Mouse (Mus musculus) kidney, adult 2 months (tissue): ENCODE results near the gene Gm21294. TPM values are rescaled to one million over a fixed set of nuclear protein-coding genes. Genes with fewer than 3 reads are reported as not detected.
A peak's percentile ranks its signal among the peaks of the same experiment; 100 is the strongest.
"Not testable (repeated sequence)": the region's sequence is repeated elsewhere in the genome, so short reads cannot be mapped to it uniquely, and the experiment has no call there.

Source experiments
- DNase-seq: peaks from one replicate; pipeline ENCODE4 v3.0.0; 2021
- H3K27ac ChIP-seq: fragments of 200-500 bp; 2 replicates; pipeline ENCODE4 v1.5.1; 2012; ENCODE audit warnings: low read depth, low read length, control low read depth, inconsistent platforms; ENCODE audit not compliant: insufficient read depth
- H3K27me3 ChIP-seq: fragments of 200-500 bp; replicated peaks from 2 replicates; pipeline ENCODE4 v1.6.1; 2012; ENCODE audit warnings: mild to moderate bottlenecking, moderate library complexity, low read length, inconsistent platforms; ENCODE audit not compliant: control insufficient read depth, insufficient read depth
- H3K36me3 ChIP-seq: fragments of 200-500 bp; 2 replicates; pipeline ENCODE4 v1.6.1; 2012; ENCODE audit warnings: mild to moderate bottlenecking, moderate library complexity, low read length, inconsistent platforms; ENCODE audit not compliant: control insufficient read depth, insufficient read depth
- H3K4me1 ChIP-seq: fragments of 200-500 bp; 2 replicates; pipeline ENCODE4 v1.6.1; 2011; ENCODE audit warnings: low read length; ENCODE audit not compliant: control insufficient read depth, insufficient read depth
- H3K4me3 ChIP-seq: fragments of 200-500 bp; 2 replicates; pipeline ENCODE4 v1.5.1; 2011; ENCODE audit warnings: mild to moderate bottlenecking, low read depth, low read length, control low read depth; ENCODE audit not compliant: insufficient read depth
- WGBS: fragments of 180-500 bp; shearing (Covaris S2); methylation state at CpG from one replicate; pipeline ENCODE4 v1.1.7; 2018; 5-methylcytosine and 5-hydroxymethylcytosine counted together
- polyA plus RNA-seq: library from polyadenylated mRNA; depleted of rRNA; stranded (reverse); fragments of >200 nt; gene quantifications from 2 replicates; pipeline ENCODE4 v1.2.3, GENCODE M21; 2012; rRNA removed

Gm21294 gene
- polyA plus RNA-seq, result not detected in 2 replicates

DNA sequence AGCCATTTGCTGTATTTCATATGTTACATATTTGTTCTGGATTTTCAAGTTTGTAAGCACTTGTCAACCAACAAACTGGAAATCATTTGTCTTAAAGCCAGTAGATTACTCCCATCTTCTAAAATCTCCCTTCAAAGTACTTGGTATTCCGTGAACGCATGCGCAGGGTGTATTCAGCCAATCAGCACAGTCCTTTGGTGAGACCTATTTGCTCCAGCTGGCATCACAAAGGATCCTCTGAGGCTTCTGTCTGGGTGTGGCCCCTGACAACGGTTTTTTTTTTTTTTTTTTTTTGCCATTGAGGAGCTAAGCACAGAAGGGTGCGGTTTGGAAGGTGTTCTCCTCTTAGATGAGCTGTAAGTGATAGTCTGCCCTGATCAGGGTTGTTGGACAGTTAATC, at the start of gene Gm21294:
TSS of gene Gm21294 (plus strand) at position 301 of the 400 bp plus-strand sequence.
- not testable (repeated sequence) for H3K4me1 ChIP-seq, H3K36me3 ChIP-seq, H3K4me3 ChIP-seq, DNase-seq, H3K27ac ChIP-seq, H3K27me3 ChIP-seq
- 94% methylated on average over 3 of the region's 5 CpGs for WGBS

DNA sequence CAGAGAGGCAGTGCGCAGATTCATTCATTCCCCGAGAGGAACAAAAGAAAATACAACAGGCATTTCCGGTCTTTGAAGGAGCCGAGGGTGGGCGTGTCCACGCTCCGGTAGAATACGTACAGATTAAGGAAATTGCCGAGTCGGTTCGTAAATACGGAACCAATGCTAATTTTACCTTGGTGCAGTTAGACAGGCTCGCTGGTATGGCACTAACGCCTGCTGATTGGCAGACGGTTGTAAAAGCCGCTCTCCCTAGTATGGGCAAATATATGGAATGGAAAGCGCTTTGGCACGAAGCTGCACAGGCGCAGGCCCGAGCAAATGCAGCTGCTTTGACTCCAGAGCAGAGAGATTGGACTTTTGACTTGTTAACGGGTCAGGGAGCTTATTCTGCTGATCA, 73.6 kb downstream of the Gm21294 start:
- H3K27me3 ChIP-seq, H3K4me3 ChIP-seq, H3K4me1 ChIP-seq, H3K36me3 ChIP-seq, H3K27ac ChIP-seq: not testable (repeated sequence)
- DNase-seq, result peak; percentile 24
- 91% methylated on average over 14 of the region's 21 CpGs for WGBS
